Mouse (Mus musculus) heart, postnatal 0 days (tissue): ENCODE measurements at regions not wholly inside any gene's neighbourhood (a gene's known extent, or its start where the extent isn't known, plus 50 kb on each side); places are given as distances from the start of the nearest gene placed in this dataset.

Source experiments
- ATAC-seq: fragments of 200-750 bp; cut with Nextera tagmentation; 2 replicates; pipeline ENCODE4 v1.8.0; 2017; ENCODE audit warnings: low read depth, moderate number of reproducible peaks, moderate library complexity; ENCODE audit not compliant: insufficient read depth
- DNase-seq: peaks from one replicate; pipeline ENCODE4 v3.0.0-alpha.2; 2016; ENCODE audit warnings: low spot score
- H3K27ac ChIP-seq: fragments of 300-500 bp; sonication (generic); 2 replicates; pipeline ENCODE4 v1.5.1; 2014; ENCODE audit warnings: low read depth, mild to moderate bottlenecking
- H3K27me3 ChIP-seq: fragments of 300-500 bp; sonication (generic); 2 replicates; pipeline ENCODE4 v1.6.1; 2014; ENCODE audit warnings: low read length, mixed read lengths; ENCODE audit not compliant: control insufficient read depth, insufficient read depth
- H3K36me3 ChIP-seq: fragments of 300-500 bp; sonication (generic); replicated peaks from 2 replicates; pipeline ENCODE4 v1.6.1; 2014; ENCODE audit warnings: low read length, mixed read lengths; ENCODE audit not compliant: control insufficient read depth, insufficient read depth
- H3K4me1 ChIP-seq: fragments of 300-500 bp; sonication (generic); 2 replicates; pipeline ENCODE4 v1.6.1; 2014; ENCODE audit warnings: antibody characterized with exemption; ENCODE audit not compliant: control insufficient read depth, insufficient read depth
- H3K4me2 ChIP-seq: fragments of 300-500 bp; sonication (generic); 2 replicates; pipeline ENCODE4 v1.6.1; 2014; ENCODE audit warnings: low read depth, mild to moderate bottlenecking, low read length, moderate library complexity
- H3K4me3 ChIP-seq: fragments of 300-500 bp; sonication (generic); 2 replicates; pipeline ENCODE4 v1.5.1; 2014; ENCODE audit warnings: low read depth, low read length
- H3K9ac ChIP-seq: fragments of 300-500 bp; sonication (generic); replicated peaks from 2 replicates; pipeline ENCODE4 v1.6.1; 2014; ENCODE audit warnings: low read depth, low read length, mixed read lengths
- H3K9me3 ChIP-seq: fragments of 300-500 bp; sonication (generic); replicated peaks from 2 replicates; pipeline ENCODE4 v1.6.1; 2016; ENCODE audit warnings: low read length; ENCODE audit not compliant: control insufficient read depth
- CTCF ChIP-seq: IDR thresholded peaks from 2 replicates; pipeline ENCODE4 v1.5.1; 2016; ENCODE audit warnings: antibody characterized with exemption, control low read depth, low read depth
- EP300 ChIP-seq: IDR thresholded peaks from 2 replicates; pipeline ENCODE4 v1.6.1; 2016; ENCODE audit warnings: antibody characterized with exemption, low read depth
- WGBS: fragments of 180-500 bp; shearing (Covaris S2); extraction: QIAGEN DNeasy Blood & Tissue Kit; methylation state at CpG from one replicate; pipeline ENCODE4 v1.1.7; 2014; 5-methylcytosine and 5-hydroxymethylcytosine counted together

DNA sequence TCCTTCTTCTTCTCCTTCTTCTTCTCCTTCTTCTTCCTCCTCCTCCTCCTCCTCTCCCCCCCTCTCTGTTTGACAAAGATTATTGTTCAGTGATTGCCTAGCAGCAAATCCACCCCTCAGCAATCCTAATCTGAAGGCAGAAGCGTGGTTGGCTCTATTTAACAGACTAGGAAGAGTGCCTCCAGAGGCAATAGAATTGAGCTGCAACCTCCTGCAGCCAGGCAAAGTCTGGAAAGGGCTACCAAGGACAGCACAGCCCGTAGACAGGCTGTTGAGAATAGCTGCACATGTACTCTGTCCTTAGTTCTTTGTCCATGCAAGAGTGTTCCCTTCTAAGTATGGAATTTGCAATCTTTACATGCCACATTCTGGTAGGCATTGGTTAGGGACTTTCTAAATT is 78.5 kb upstream of the Trib2 start:
- H3K4me3 ChIP-seq, result no peak overlapping the region
- H3K4me1 ChIP-seq, result 0 out of 2 replicates have a peak, but pooled peaks cover 3% of the 10 kb centered on the region
- H3K9ac ChIP-seq, result no peak overlapping the region
- WGBS, result 43% methylated on average over 2 of the region's 2 CpGs
- no peaks in the 10 kb centered on the region for H3K9me3 ChIP-seq
- TF ChIP-seq EP300, result no peak
- no peak; the same call in 1 of the 2 replicates for TF ChIP-seq CTCF
- H3K27ac ChIP-seq, result no peak overlapping the region
- H3K36me3 ChIP-seq, result no peaks in the 10 kb centered on the region
- DNase-seq (no peak), ATAC-seq (no peak)
- H3K27me3 ChIP-seq, result no peaks in the 10 kb centered on the region
- H3K4me2 ChIP-seq, result no peak overlapping the region

- TF ChIP-seq EP300 (no peak), CTCF (no peak)
- 63% methylated on average over 1 of the region's 1 CpGs for WGBS
- Histone ChIP-seq H3K4me3 (no peak overlapping the region), H3K36me3 (no peaks in the 10 kb centered on the region), H3K9me3 (no peaks in the 10 kb centered on the region), H3K4me2 (no peak overlapping the region), H3K27ac (no peak overlapping the region), H3K27me3 (no peaks in the 10 kb centered on the region), H3K4me1 (no peaks in the 10 kb centered on the region), H3K9ac (no peak overlapping the region)
- no peak for ATAC-seq
- DNase-seq, result no peak
Measured at GRCm38 (mm10) chr12:15890591-15890990, 73.9 kb upstream of the Trib2 start.

- ATAC-seq (no peak), DNase-seq (no peak)
- H3K4me3 ChIP-seq, result no peak overlapping the region
- H3K27ac ChIP-seq, result no peak overlapping the region
- no peak overlapping the region for H3K9ac ChIP-seq
- peaks cover 5% of the 10 kb centered on the region; the same call in 1 of the 2 replicates for H3K4me1 ChIP-seq
- TF ChIP-seq EP300, result no peak
- no peak for TF ChIP-seq CTCF
- H3K36me3 ChIP-seq, result no peaks in the 10 kb centered on the region
- no peak overlapping the region for H3K4me2 ChIP-seq
- H3K9me3 ChIP-seq, result no peaks in the 10 kb centered on the region
- 52% methylated on average over 7 of the region's 7 CpGs for WGBS
- H3K27me3 ChIP-seq, result no peaks in the 10 kb centered on the region
Measured at GRCm38 (mm10) chr12:15879907-15880430, 63.2 kb upstream of the Trib2 start.
